Mouse (Mus musculus): Measurements from ENCODE around the gene Xpr1. TPM values are rescaled to one million over a fixed set of nuclear protein-coding genes. Genes with fewer than 3 reads are reported as not detected.

Xpr1 gene
- polyA plus RNA-seq, 3 experiments from 2014 or later, result 13.1 to 23.6 (median 16.5) TPM

GRCm38 (mm10) chr1:155249896-155250295 lies 167.3 kb downstream of the Xpr1 start:
- ATAC-seq, result no peak

GRCm38 (mm10) chr1:155248041-155248440 lies 169.2 kb downstream of the Xpr1 start:
- no peak for ATAC-seq

GRCm38 (mm10) chr1:155247441-155247840 lies 169.8 kb downstream of the Xpr1 start:
- no peak for ATAC-seq

- no peak for ATAC-seq
Observed at GRCm38 (mm10) chr1:155245516-155245915, 171.7 kb downstream of the Xpr1 start.

GRCm38 (mm10) chr1:155244771-155245211 lies 172.4 kb downstream of the Xpr1 start:
- ATAC-seq, result no peak

- ATAC-seq, result no peak
Observed at GRCm38 (mm10) chr1:155243797-155244770, 173.1 kb downstream of the Xpr1 start, which contains the start of gene BC034090. BC034090 (minus strand) TSS chr1:155244444.

GRCm38 (mm10) chr1:155242488-155242745 lies 174.8 kb downstream of the Xpr1 start:
- ATAC-seq, result no peak

GRCm38 (mm10) chr1:155241701-155242487 lies 175.3 kb downstream of the Xpr1 start:
- ATAC-seq, result no peak

- ATAC-seq, result no peak
Observed at GRCm38 (mm10) chr1:155239962-155240717, 177.1 kb downstream of the Xpr1 start.

GRCm38 (mm10) chr1:155239169-155239568 lies 178.0 kb downstream of the Xpr1 start:
- ATAC-seq, result no peak

GRCm38 (mm10) chr1:155238126-155238525 lies 179.1 kb downstream of the Xpr1 start:
- ATAC-seq, result no peak

GRCm38 (mm10) chr1:155237390-155237789 lies 179.8 kb downstream of the Xpr1 start:
- ATAC-seq, result no peak

GRCm38 (mm10) chr1:155236306-155237024 lies 180.8 kb downstream of the Xpr1 start:
- no peak for ATAC-seq

GRCm38 (mm10) chr1:155235641-155236040 lies 181.6 kb downstream of the Xpr1 start:
- ATAC-seq, result no peak

- ATAC-seq, result no peak
Observed at GRCm38 (mm10) chr1:155233931-155234607, 183.1 kb downstream of the Xpr1 start.

GRCm38 (mm10) chr1:155233378-155233777 lies 183.8 kb downstream of the Xpr1 start:
- no peak for ATAC-seq

GRCm38 (mm10) chr1:155232786-155233185 lies 184.4 kb downstream of the Xpr1 start:
- ATAC-seq, result no peak

GRCm38 (mm10) chr1:155232385-155232784 lies 184.8 kb downstream of the Xpr1 start:
- ATAC-seq, result no peak

- no peak for ATAC-seq
Observed at GRCm38 (mm10) chr1:155229464-155230411, 187.5 kb downstream of the Xpr1 start.

Data from inflammation-experienced regulatory T-cells, adult 6 months (primary cell).